Mouse (Mus musculus) bone marrow, adult 2 months (tissue): ENCODE data around the gene Bcas3. TPM values are rescaled to one million over a fixed set of nuclear protein-coding genes. Genes with fewer than 3 reads are reported as not detected.
A peak's percentile ranks its signal among the peaks of the same experiment; 100 is the strongest.

Experiments used
- H3K27ac ChIP-seq: fragments of 200-500 bp; 2 replicates; pipeline ENCODE4 v1.5.1; 2012; ENCODE audit warnings: low read depth, mild to moderate bottlenecking, control low read depth, inconsistent platforms, low read length; ENCODE audit not compliant: control insufficient read depth, poor library complexity, insufficient read depth
- H3K4me1 ChIP-seq: fragments of 200-500 bp; 2 replicates; pipeline ENCODE4 v1.6.1; 2011; ENCODE audit warnings: low read length; ENCODE audit not compliant: control insufficient read depth, insufficient read depth
- H3K4me3 ChIP-seq: fragments of 200-500 bp; replicated peaks from 2 replicates; pipeline ENCODE3; 2011; ENCODE audit warnings: mild to moderate bottlenecking, low read depth, low read length, control low read depth; ENCODE audit not compliant: control insufficient read depth
- CTCF ChIP-seq: fragments of 200-500 bp; IDR thresholded peaks from 2 replicates; pipeline ENCODE4 v1.5.1; 2011; ENCODE audit warnings: low read length, control low read depth; ENCODE audit not compliant: control insufficient read depth, insufficient read depth
- POLR2A ChIP-seq: fragments of 200-500 bp; IDR thresholded peaks from 2 replicates; pipeline ENCODE4 v1.6.1; 2011; ENCODE audit warnings: low read depth, mild to moderate bottlenecking, control low read depth, low read length, borderline replicate concordance; ENCODE audit not compliant: control insufficient read depth
- WGBS: fragments of 180-500 bp; shearing (Covaris S2); methylation state at CpG from one replicate; pipeline ENCODE4 v1.1.7; 2018; 5-methylcytosine and 5-hydroxymethylcytosine counted together
- polyA plus RNA-seq: library from polyadenylated mRNA; stranded (reverse); fragments of >200 nt; gene quantifications from 2 replicates; pipeline ENCODE4 v1.2.4, GENCODE M21; 2011; ENCODE audit warnings: low replicate concordance; ENCODE audit not compliant: missing spikeins, insufficient read depth, insufficient read length

Gene Bcas3
- polyA plus RNA-seq, 1 experiment = 19.5 TPM

GRCm38 (mm10) chr11:85790267-85790666, 437.3 kb downstream of the Bcas3 start:
- TF ChIP-seq CTCF (no peak), POLR2A (no peak)
- WGBS = 42% methylated on average over 2 of the region's 2 CpGs
- Histone ChIP-seq H3K27ac (peak overlapping the region; percentile 32), H3K4me1 (peaks cover 5% of the 10 kb centered on the region), H3K4me3 (no peak overlapping the region)

DNA sequence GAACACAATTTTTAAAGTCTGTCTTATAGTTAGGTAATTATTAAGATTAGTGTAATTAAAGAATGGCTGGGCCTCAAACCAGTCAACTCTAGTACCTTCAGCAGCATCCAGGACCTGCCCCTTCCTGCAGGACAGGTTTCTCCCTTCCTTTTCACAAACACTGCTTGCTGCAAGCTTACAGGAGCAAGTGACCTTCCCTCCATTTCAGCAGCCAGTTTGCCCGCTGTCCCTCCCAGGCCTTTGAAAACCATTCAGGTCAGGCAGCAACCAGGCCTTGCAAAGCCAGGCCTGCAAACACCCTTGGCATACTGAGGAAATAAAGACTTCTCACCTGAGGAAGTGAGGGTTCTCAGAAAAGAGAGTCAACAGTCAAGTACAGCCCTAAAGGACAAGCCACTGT, 438.2 kb downstream of the Bcas3 start:
- TF ChIP-seq CTCF (no peak), POLR2A (no peak)
- H3K4me1 ChIP-seq = peaks cover 5% of the 10 kb centered on the region
- H3K4me3 ChIP-seq = no peak overlapping the region
- H3K27ac ChIP-seq = no peak overlapping the region
- 94% methylated on average over 1 of the region's 1 CpGs for WGBS

- WGBS = 73% methylated on average over 12 of the region's 12 CpGs
Observed at GRCm38 (mm10) chr11:85792534-85793215, 439.7 kb downstream of the Bcas3 start.

GRCm38 (mm10) chr11:85799456-85799855, 446.5 kb downstream of the Bcas3 start:
- TF ChIP-seq POLR2A (no peak), CTCF (no peak)
- H3K4me3 ChIP-seq = no peak overlapping the region
- H3K27ac ChIP-seq = 0 out of 2 replicates have a peak overlapping the region, but pooled peaks have one; percentile 4
- H3K4me1 ChIP-seq = no peaks in the 10 kb centered on the region; the same call in 1 of the 2 replicates
- 51% methylated on average over 4 of the region's 4 CpGs for WGBS

More at GRCm38 (mm10) chr11:85792534-85793215, 439.7 kb downstream of the Bcas3 start:
- Histone ChIP-seq H3K4me1 (peaks cover 5% of the 10 kb centered on the region), H3K27ac (no peak overlapping the region; the same call in 1 of the 2 replicates), H3K4me3 (no peak overlapping the region)
- TF ChIP-seq CTCF = no peak
- no peak for TF ChIP-seq POLR2A

- TF ChIP-seq POLR2A (no peak), CTCF (no peak)
- Histone ChIP-seq H3K27ac (no peak overlapping the region), H3K4me1 (no peaks in the 10 kb centered on the region; the same call in 1 of the 2 replicates), H3K4me3 (no peak overlapping the region)
- WGBS = 49% methylated on average over 19 of the region's 19 CpGs
Observed at GRCm38 (mm10) chr11:85799856-85800255, 446.9 kb downstream of the Bcas3 start.

GRCm38 (mm10) chr11:85800380-85800779, 447.4 kb downstream of the Bcas3 start:
- TF ChIP-seq POLR2A (no peak), CTCF (no peak)
- Histone ChIP-seq H3K4me3 (no peak overlapping the region), H3K4me1 (no peaks in the 10 kb centered on the region; the same call in 1 of the 2 replicates), H3K27ac (no peak overlapping the region)
- WGBS = 94% methylated on average over 11 of the region's 11 CpGs

GRCm38 (mm10) chr11:85804048-85804447, 451.1 kb downstream of the Bcas3 start:
- TF ChIP-seq CTCF = no peak
- no peak for TF ChIP-seq POLR2A
- Histone ChIP-seq H3K4me1 (no peaks in the 10 kb centered on the region; the same call in 1 of the 2 replicates), H3K4me3 (no peak overlapping the region), H3K27ac (peak overlapping the region; percentile 60)
- 59% methylated on average over 5 of the region's 5 CpGs for WGBS

DNA sequence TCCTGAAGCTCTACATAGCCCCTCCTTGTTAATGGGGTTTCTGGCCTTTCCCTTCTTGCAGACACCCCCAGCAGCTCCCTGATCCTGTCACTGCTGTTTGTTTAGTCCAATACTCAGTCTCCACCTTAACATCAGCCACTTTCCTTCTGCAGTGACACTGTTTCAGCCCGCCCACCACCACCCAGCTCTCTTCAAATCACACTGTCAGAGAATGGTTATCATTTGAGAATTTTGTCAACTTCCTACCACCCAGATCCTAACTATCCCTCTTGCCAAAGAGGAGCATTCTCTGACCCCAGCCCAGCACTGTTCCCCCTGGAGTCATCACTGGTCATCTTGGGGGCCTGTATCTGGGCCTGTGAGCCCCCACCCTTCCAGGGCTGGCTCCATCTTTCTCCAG, 452.8 kb downstream of the Bcas3 start:
- H3K4me3 ChIP-seq = no peak overlapping the region
- TF ChIP-seq POLR2A (no peak), CTCF (no peak)
- WGBS = 56% methylated on average over 1 of the region's 1 CpGs
- no peak overlapping the region for H3K27ac ChIP-seq
- H3K4me1 ChIP-seq = peaks cover 1% of the 10 kb centered on the region; the same call in 1 of the 2 replicates

- Histone ChIP-seq H3K4me1 (peaks cover 7% of the 10 kb centered on the region), H3K27ac (no peak overlapping the region), H3K4me3 (no peak overlapping the region)
- 81% methylated on average over 11 of the region's 11 CpGs for WGBS
- no peak for TF ChIP-seq POLR2A
- no peak for TF ChIP-seq CTCF
Observed at GRCm38 (mm10) chr11:85807353-85807752, 454.4 kb downstream of the Bcas3 start.
